Comparison of ENCODE assay signal across 17 mouse cellular contexts in the genomic region with DNA sequence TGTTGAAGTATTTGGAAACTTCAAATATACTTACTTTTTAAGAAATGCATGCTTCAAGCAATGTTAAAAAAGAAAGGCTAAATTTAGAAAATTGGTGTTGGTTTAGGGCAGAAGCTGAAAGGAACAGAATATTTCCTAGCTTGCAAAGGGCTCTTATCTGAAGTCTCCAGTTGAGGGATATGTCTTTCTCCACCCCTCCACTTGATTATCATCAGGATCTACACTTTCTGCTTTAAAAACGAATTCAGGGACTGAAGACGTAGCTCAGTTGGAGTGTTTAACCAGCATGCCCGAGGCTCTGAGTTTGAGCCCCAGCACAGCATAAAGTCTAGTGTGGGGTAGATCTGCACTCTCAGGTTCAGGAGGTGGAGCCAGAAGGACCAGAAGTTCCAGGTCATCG.
"Had no signal": no experiment of that assay in that cellular context is flagged by ENCODE, and none has a peak within 500 bp of the region (broad histone marks: within the 10 kb centered on the region; RNA-seq: fewer than 3 reads in every experiment).

No protein-coding gene starts in this region.

- H3K27ac ChIP-seq: limb, embryonic 10.5 days; limb, embryonic 13.5 days; liver, embryonic 12.5 days; liver, embryonic 15.5 days; midbrain, embryonic 12.5 days; neural tube, embryonic 13.5 days had no signal

- ATAC-seq: inflammation-experienced regulatory T-cells, adult 6 months; liver, embryonic 12.5 days; midbrain, embryonic 16.5 days had no signal

- H3K9me3 ChIP-seq: limb, embryonic 10.5 days; limb, embryonic 13.5 days; liver, embryonic 12.5 days; liver, embryonic 15.5 days; midbrain, embryonic 12.5 days; neural tube, embryonic 13.5 days had no signal

- H3K27me3 ChIP-seq: liver, embryonic 15.5 days; midbrain, embryonic 12.5 days; neural tube, embryonic 13.5 days had no signal

- H3K9ac ChIP-seq: limb, embryonic 13.5 days; liver, embryonic 12.5 days; liver, embryonic 15.5 days; midbrain, embryonic 12.5 days; neural tube, embryonic 13.5 days had no signal

- H3K4me3 ChIP-seq: limb, embryonic 10.5 days; limb, embryonic 13.5 days; liver, embryonic 12.5 days; liver, embryonic 15.5 days; midbrain, embryonic 12.5 days; myocyte; neural tube, embryonic 13.5 days had no signal

- H3K36me3 ChIP-seq: limb, embryonic 10.5 days; limb, embryonic 13.5 days; liver, embryonic 12.5 days; liver, embryonic 15.5 days; midbrain, embryonic 12.5 days; neural tube, embryonic 13.5 days had no signal

- DNase-seq: kidney, adult 11 months; kidney, adult 8-10 months; kidney, postnatal 14 days; kidney, postnatal 4 days; liver; lung, adult 18-20 months; thymus, adult 18-20 months; thymus, postnatal 36 days had no signal

- H3K4me1 ChIP-seq: limb, embryonic 10.5 days; midbrain, embryonic 12.5 days had no signal

- H3K4me2 ChIP-seq: limb, embryonic 13.5 days; liver, embryonic 12.5 days; liver, embryonic 15.5 days; midbrain, embryonic 12.5 days; neural tube, embryonic 13.5 days had no signal
